Mouse (Mus musculus) kidney, postnatal 0 days (tissue): ENCODE data around the gene Cabs1. TPM values are rescaled to one million over a fixed set of nuclear protein-coding genes. Genes with fewer than 3 reads are reported as not detected.

Source experiments
- ATAC-seq: fragments of 200-750 bp; cut with Nextera tagmentation; replicated peaks from 2 replicates; pipeline ENCODE4 v1.8.0; 2017; ENCODE audit warnings: low read depth, moderate number of reproducible peaks, moderate TSS enrichment, moderate library complexity; ENCODE audit not compliant: low FRiP score
- DNase-seq: peaks from one replicate; pipeline ENCODE4 v3.0.0-alpha.2; 2016; ENCODE audit warnings: low spot score
- H3K27ac ChIP-seq: fragments of 300-500 bp; sonication (generic); 2 replicates; pipeline ENCODE4 v1.5.1; 2014; ENCODE audit warnings: mild to moderate bottlenecking
- H3K27me3 ChIP-seq: fragments of 300-500 bp; sonication (generic); 2 replicates; pipeline ENCODE4 v1.6.1; 2014; ENCODE audit warnings: low read length, mixed read lengths; ENCODE audit not compliant: insufficient read depth
- H3K36me3 ChIP-seq: fragments of 300-500 bp; sonication (generic); 2 replicates; pipeline ENCODE4 v1.6.1; 2014; ENCODE audit warnings: low read length, mixed read lengths; ENCODE audit not compliant: insufficient read depth
- H3K4me1 ChIP-seq: fragments of 300-500 bp; sonication (generic); replicated peaks from 2 replicates; pipeline ENCODE4 v1.6.1; 2014; ENCODE audit warnings: antibody characterized with exemption, low read length, mixed read lengths; ENCODE audit not compliant: insufficient read depth
- H3K4me2 ChIP-seq: fragments of 300-500 bp; sonication (generic); 2 replicates; pipeline ENCODE4 v1.6.1; 2014; ENCODE audit warnings: mild to moderate bottlenecking, low read length, moderate library complexity, mixed read lengths
- H3K4me3 ChIP-seq: fragments of 300-500 bp; sonication (generic); replicated peaks from 2 replicates; pipeline ENCODE4 v1.5.1; 2014; ENCODE audit warnings: low read depth, low read length
- H3K9ac ChIP-seq: fragments of 300-500 bp; sonication (generic); 2 replicates; pipeline ENCODE4 v1.6.1; 2014; ENCODE audit warnings: low read depth, low read length
- H3K9me3 ChIP-seq: fragments of 300-500 bp; sonication (generic); replicated peaks from 2 replicates; pipeline ENCODE4 v1.6.1; 2016; ENCODE audit warnings: low read length, inconsistent platforms, mixed read lengths
- CTCF ChIP-seq: IDR thresholded peaks from 2 replicates; pipeline ENCODE4 v1.5.1; 2016; ENCODE audit warnings: antibody characterized with exemption, low read depth, mild to moderate bottlenecking, moderate library complexity
- WGBS: fragments of 180-500 bp; shearing (Covaris S2); extraction: QIAGEN DNeasy Blood & Tissue Kit; methylation state at CpG from one replicate; pipeline ENCODE4 v1.1.7; 2014; 5-methylcytosine and 5-hydroxymethylcytosine counted together
- polyA plus RNA-seq: library from polyadenylated mRNA; unstranded; fragments of >200 nt; fragmentation: Nextera tagmentation; extraction: Ambion mirVana; gene quantifications from 2 replicates; pipeline ENCODE4 v1.2.1, GENCODE M21; 2015

The Cabs1 gene
- not detected in 2 replicates for polyA plus RNA-seq

- DNase-seq = no peak
- Histone ChIP-seq H3K36me3 (no peaks in the 10 kb centered on the region), H3K4me3 (no peak within 1 kb of the TSS), H3K27ac (no peak within 1 kb of the TSS), H3K4me1 (no peaks in the 10 kb centered on the region), H3K9ac (no peak within 1 kb of the TSS), H3K27me3 (no peaks in the 10 kb centered on the region), H3K9me3 (no peaks in the 10 kb centered on the region), H3K4me2 (no peak within 1 kb of the TSS)
- no peak for TF ChIP-seq CTCF
- 85% methylated on average over 3 of the region's 3 CpGs for WGBS
- no peak for ATAC-seq
These were observed at the start of gene Cabs1 for GRCm38 (mm10) chr5:87979139-87979538. Cabs1 (plus strand) TSS chr5:87979439.

GRCm38 (mm10) chr5:87931603-87932002 is 47.6 kb upstream of the Cabs1 start:
- 50% methylated on average over 1 of the region's 1 CpGs for WGBS
- H3K4me1 ChIP-seq = no peaks in the 10 kb centered on the region

GRCm38 (mm10) chr5:87940752-87941151 is 38.5 kb upstream of the Cabs1 start:
- Histone ChIP-seq H3K27ac (no peak overlapping the region), H3K36me3 (no peaks in the 10 kb centered on the region), H3K4me2 (no peak overlapping the region), H3K9ac (no peak overlapping the region), H3K4me3 (no peak overlapping the region), H3K27me3 (no peaks in the 10 kb centered on the region), H3K9me3 (no peaks in the 10 kb centered on the region), H3K4me1 (no peaks in the 10 kb centered on the region)
- DNase-seq (peak; percentile 1), ATAC-seq (no peak)
- 41% methylated on average over 3 of the region's 3 CpGs for WGBS
- peak; percentile 54 for TF ChIP-seq CTCF

More at GRCm38 (mm10) chr5:87931603-87932002, 47.6 kb upstream of the Cabs1 start:
- DNase-seq (no peak), ATAC-seq (no peak)
- no peak for TF ChIP-seq CTCF
- Histone ChIP-seq H3K36me3 (no peaks in the 10 kb centered on the region), H3K4me2 (no peak overlapping the region), H3K9ac (no peak overlapping the region), H3K27ac (no peak overlapping the region), H3K9me3 (no peaks in the 10 kb centered on the region), H3K27me3 (no peaks in the 10 kb centered on the region), H3K4me3 (no peak overlapping the region)

GRCm38 (mm10) chr5:87942515-87942914 is 36.7 kb upstream of the Cabs1 start:
- DNase-seq (no peak), ATAC-seq (no peak)
- Histone ChIP-seq H3K27ac (no peak overlapping the region), H3K27me3 (no peaks in the 10 kb centered on the region), H3K9me3 (no peaks in the 10 kb centered on the region), H3K4me2 (no peak overlapping the region), H3K36me3 (no peaks in the 10 kb centered on the region), H3K9ac (no peak overlapping the region), H3K4me3 (no peak overlapping the region), H3K4me1 (no peaks in the 10 kb centered on the region)
- no peak for TF ChIP-seq CTCF

GRCm38 (mm10) chr5:87951836-87952235 is 27.4 kb upstream of the Cabs1 start:
- no peaks in the 10 kb centered on the region for H3K9me3 ChIP-seq
- no peaks in the 10 kb centered on the region for H3K27me3 ChIP-seq
- no peaks in the 10 kb centered on the region for H3K36me3 ChIP-seq
- no peak for ATAC-seq
- DNase-seq = no peak
- H3K4me1 ChIP-seq = no peaks in the 10 kb centered on the region
- no peak for TF ChIP-seq CTCF
- H3K27ac ChIP-seq = no peak overlapping the region
- no peak overlapping the region for H3K4me2 ChIP-seq
- H3K4me3 ChIP-seq = no peak overlapping the region
- H3K9ac ChIP-seq = no peak overlapping the region

GRCm38 (mm10) chr5:87969201-87969600 is 10.0 kb upstream of the Cabs1 start, which contains the start of the genes 2310003L06Rik and Gm28434:
2310003L06Rik (plus strand) TSS chr5:87969459.
Gm28434 (plus strand) TSS chr5:87969517.
- Histone ChIP-seq H3K9ac (no peak within 1 kb of the TSS), H3K9me3 (no peaks in the 10 kb centered on the region), H3K4me3 (no peak within 1 kb of the TSS), H3K27me3 (no peaks in the 10 kb centered on the region), H3K4me1 (no peaks in the 10 kb centered on the region), H3K36me3 (no peaks in the 10 kb centered on the region), H3K27ac (no peak within 1 kb of the TSS), H3K4me2 (no peak within 1 kb of the TSS)
- TF ChIP-seq CTCF = no peak
- WGBS = 59% methylated on average over 2 of the region's 2 CpGs
- DNase-seq (no peak), ATAC-seq (no peak)
